Mouse (Mus musculus) limb, embryonic 14.5 days (tissue): Measurements from ENCODE around the gene Ankrd44. TPM values are rescaled to one million over a fixed set of nuclear protein-coding genes. Genes with fewer than 3 reads are reported as not detected.

ENCODE experiments used
- ATAC-seq: fragments of 200-750 bp; cut with Nextera tagmentation; 2 replicates; pipeline ENCODE4 v1.8.0; 2017; ENCODE audit warnings: low read depth, moderate number of reproducible peaks, moderate TSS enrichment; ENCODE audit not compliant: low FRiP score
- DNase-seq: peaks from one replicate; pipeline ENCODE4 v3.0.0-alpha.2; 2015; ENCODE audit warnings: low spot score
- H3K27ac ChIP-seq: fragments of 300-500 bp; sonication (generic); replicated peaks from 2 replicates; pipeline ENCODE4 v1.5.1; 2014; ENCODE audit warnings: low read depth, mild to moderate bottlenecking, low read length, moderate library complexity, mixed read lengths
- H3K27me3 ChIP-seq: fragments of 300-500 bp; sonication (generic); 2 replicates; pipeline ENCODE4 v1.6.1; 2014; ENCODE audit warnings: low read length, mixed read lengths; ENCODE audit not compliant: control insufficient read depth, insufficient read depth
- H3K36me3 ChIP-seq: fragments of 300-500 bp; sonication (generic); 2 replicates; pipeline ENCODE4 v1.6.1; 2014; ENCODE audit warnings: mild to moderate bottlenecking, low read length, moderate library complexity, mixed read lengths; ENCODE audit not compliant: control insufficient read depth, insufficient read depth
- H3K4me1 ChIP-seq: fragments of 300-500 bp; sonication (generic); 2 replicates; pipeline ENCODE4 v1.6.1; 2014; ENCODE audit warnings: antibody characterized with exemption, low read length, mixed read lengths; ENCODE audit not compliant: control insufficient read depth, insufficient read depth
- H3K4me2 ChIP-seq: fragments of 300-500 bp; sonication (generic); replicated peaks from 2 replicates; pipeline ENCODE4 v1.6.1; 2014; ENCODE audit warnings: low read depth, mild to moderate bottlenecking, low read length, moderate library complexity; ENCODE audit not compliant: severe bottlenecking
- H3K4me3 ChIP-seq: fragments of 300-500 bp; sonication (generic); replicated peaks from 2 replicates; pipeline ENCODE4 v1.5.1; 2014; ENCODE audit warnings: low read length
- H3K9ac ChIP-seq: fragments of 300-500 bp; sonication (generic); 2 replicates; pipeline ENCODE4 v1.6.1; 2014; ENCODE audit warnings: mild to moderate bottlenecking, low read depth, low read length, moderate library complexity; ENCODE audit not compliant: severe bottlenecking
- H3K9me3 ChIP-seq: fragments of 300-500 bp; sonication (generic); 2 replicates; pipeline ENCODE4 v1.6.1; 2016; ENCODE audit warnings: low read length; ENCODE audit not compliant: control insufficient read depth
- POLR2A ChIP-seq: fragments of 200-500 bp; IDR thresholded peaks from 2 replicates; pipeline ENCODE4 v1.8.0; 2012; ENCODE audit warnings: inconsistent platforms, mild to moderate bottlenecking, moderate library complexity, borderline replicate concordance; ENCODE audit not compliant: insufficient read depth, insufficient read length; ENCODE audit errors: extremely low read depth
- WGBS: fragments of 180-500 bp; shearing (Covaris S2); extraction: QIAGEN DNeasy Blood & Tissue Kit; methylation state at CpG from one replicate; pipeline ENCODE4 v1.1.7; 2014; 5-methylcytosine and 5-hydroxymethylcytosine counted together
- polyA plus RNA-seq, 2 experiments: library from polyadenylated mRNA; depleted of rRNA in 1 of 2; stranded (reverse) in 1 of 2; unstranded in 1 of 2; fragments of >200 nt; fragmentation: Nextera tagmentation in 1 of 2; extraction: Ambion mirVana in 1 of 2; gene quantifications; 2 replicates each; pipeline versions ENCODE4 v1.2.1 to v1.2.3; 2012 to 2014

The Ankrd44 gene
- polyA plus RNA-seq, 2 experiments = 23.5 to 38.8 TPM

DNA sequence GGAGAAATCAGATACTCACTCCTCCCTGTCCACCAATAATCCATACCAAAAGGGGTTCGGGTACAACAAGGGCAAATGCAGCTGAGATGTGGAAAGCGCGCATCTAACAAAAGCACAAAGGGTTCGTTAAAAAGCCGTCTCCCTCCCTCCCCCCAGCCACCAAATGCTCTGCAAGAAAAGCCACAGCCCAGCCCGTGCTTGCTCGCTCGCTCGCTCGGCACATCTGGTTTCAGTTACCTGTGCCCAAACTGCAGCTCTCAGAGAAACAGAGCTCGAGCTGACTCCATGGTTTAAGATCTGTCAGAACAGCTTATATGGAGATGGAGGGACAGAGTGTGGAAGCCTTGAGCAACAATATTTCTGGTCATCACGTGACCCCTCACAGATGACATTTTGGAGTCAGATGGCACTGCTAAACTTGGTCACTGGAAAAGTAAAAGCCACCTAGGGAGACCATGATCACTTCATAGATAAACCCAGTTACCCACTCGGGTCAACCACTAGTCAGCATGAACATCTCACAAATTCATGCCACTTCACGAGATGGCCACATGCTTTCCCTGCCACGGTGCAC lies 19.0 kb downstream of the Ankrd44 start:
- peak overlapping the region; percentile 50 for H3K9ac ChIP-seq
- peak overlapping the region; percentile 46 for H3K4me2 ChIP-seq
- H3K27ac ChIP-seq = peak overlapping the region; percentile 90
- TF ChIP-seq POLR2A = 0 out of 2 replicates have a peak, but pooled peaks have one; percentile 22
- peak; percentile 82 for ATAC-seq
- peak overlapping the region; percentile 24 for H3K4me3 ChIP-seq
- H3K4me1 ChIP-seq = peaks cover 53% of the 10 kb centered on the region
- H3K9me3 ChIP-seq = no peaks in the 10 kb centered on the region
- peak; percentile 77 for DNase-seq
- H3K36me3 ChIP-seq = no peaks in the 10 kb centered on the region
- H3K27me3 ChIP-seq = no peaks in the 10 kb centered on the region
- WGBS = 13% methylated on average over 15 of the region's 15 CpGs

DNA sequence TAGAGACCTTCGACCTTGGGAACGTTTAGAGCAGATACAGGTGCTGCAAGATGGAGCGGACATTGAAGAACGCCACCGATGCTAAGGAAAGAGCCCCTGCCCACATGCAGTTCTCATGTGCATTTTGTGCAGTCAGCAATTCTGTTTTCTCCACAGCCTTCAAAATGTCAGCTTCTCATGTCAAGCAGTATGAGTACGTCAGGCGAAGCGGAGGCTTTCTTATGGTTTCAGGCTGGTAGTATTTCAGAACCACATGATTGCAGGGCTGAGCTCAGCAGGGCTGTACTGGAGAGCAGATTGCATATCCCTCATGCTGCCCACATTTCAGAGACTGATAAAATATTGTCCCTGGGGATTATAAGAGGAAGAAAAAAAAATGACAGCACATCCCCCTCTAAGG lies 19.9 kb downstream of the Ankrd44 start:
- no peak for TF ChIP-seq POLR2A
- no peaks in the 10 kb centered on the region for H3K27me3 ChIP-seq
- 0 out of 2 replicates have a peak overlapping the region, but pooled peaks have one; percentile 50 for H3K9ac ChIP-seq
- 0 out of 2 replicates have a peak overlapping the region, but pooled peaks have one; percentile 11 for H3K4me3 ChIP-seq
- 51% methylated on average over 8 of the region's 8 CpGs for WGBS
- H3K4me1 ChIP-seq = peaks cover 47% of the 10 kb centered on the region
- no peaks in the 10 kb centered on the region for H3K36me3 ChIP-seq
- peak overlapping the region; percentile 90 for H3K27ac ChIP-seq
- ATAC-seq (no peak), DNase-seq (no peak)
- H3K9me3 ChIP-seq = no peaks in the 10 kb centered on the region
- H3K4me2 ChIP-seq = peak overlapping the region; percentile 46

DNA sequence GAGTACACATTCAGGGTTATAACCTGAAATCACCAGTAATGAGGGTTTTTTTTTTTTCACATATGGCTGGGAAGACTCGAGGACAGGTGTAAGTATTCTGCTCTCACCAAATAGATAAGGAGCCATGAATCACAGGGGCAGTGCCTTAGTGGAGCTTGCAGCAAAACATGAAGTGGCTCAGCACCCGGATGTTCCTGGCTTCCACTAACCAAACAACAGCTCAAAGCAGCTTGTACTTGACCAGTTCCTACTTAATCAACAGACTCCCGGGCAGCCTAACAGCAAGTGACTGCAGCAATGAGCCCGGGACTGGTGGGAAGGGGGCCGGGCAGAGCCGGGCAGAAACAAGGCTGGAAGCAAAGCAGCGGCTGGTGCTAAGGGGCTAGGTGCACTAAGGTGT lies 20.6 kb downstream of the Ankrd44 start:
- Histone ChIP-seq H3K9ac (no peak overlapping the region), H3K36me3 (no peaks in the 10 kb centered on the region), H3K4me3 (no peak overlapping the region), H3K9me3 (no peaks in the 10 kb centered on the region), H3K4me2 (no peak overlapping the region), H3K27ac (no peak overlapping the region), H3K27me3 (no peaks in the 10 kb centered on the region), H3K4me1 (peaks cover 51% of the 10 kb centered on the region)
- ATAC-seq = no peak
- TF ChIP-seq POLR2A = no peak
- 41% methylated on average over 7 of the region's 7 CpGs for WGBS
- no peak for DNase-seq

DNA sequence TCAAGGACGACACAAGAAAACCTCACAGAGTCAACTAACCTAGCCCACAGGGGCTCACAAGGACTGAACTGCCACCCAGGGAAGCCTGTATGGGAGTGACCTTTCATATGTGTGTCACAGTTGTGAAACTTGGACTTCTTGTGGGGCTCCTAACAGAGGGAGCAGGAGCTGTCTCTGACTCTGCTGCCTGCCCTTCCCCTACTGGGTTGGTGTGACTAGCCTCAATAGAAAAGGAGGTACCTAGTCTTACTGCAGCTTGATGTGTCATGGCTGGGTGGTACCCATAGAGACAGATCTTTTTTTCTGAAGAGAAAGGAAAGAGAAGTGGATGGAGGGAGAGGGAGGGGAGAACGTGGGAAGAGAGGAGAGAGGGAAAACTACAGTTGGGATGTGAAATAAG lies 22.0 kb downstream of the Ankrd44 start:
- H3K36me3 ChIP-seq = no peaks in the 10 kb centered on the region
- 85% methylated on average over 2 of the region's 2 CpGs for WGBS
- H3K4me2 ChIP-seq = no peak overlapping the region
- H3K9ac ChIP-seq = no peak overlapping the region
- H3K27me3 ChIP-seq = no peaks in the 10 kb centered on the region
- no peak overlapping the region for H3K27ac ChIP-seq
- ATAC-seq (no peak), DNase-seq (no peak)
- H3K9me3 ChIP-seq = no peaks in the 10 kb centered on the region
- no peak overlapping the region for H3K4me3 ChIP-seq
- no peak for TF ChIP-seq POLR2A
- peaks cover 39% of the 10 kb centered on the region for H3K4me1 ChIP-seq

DNA sequence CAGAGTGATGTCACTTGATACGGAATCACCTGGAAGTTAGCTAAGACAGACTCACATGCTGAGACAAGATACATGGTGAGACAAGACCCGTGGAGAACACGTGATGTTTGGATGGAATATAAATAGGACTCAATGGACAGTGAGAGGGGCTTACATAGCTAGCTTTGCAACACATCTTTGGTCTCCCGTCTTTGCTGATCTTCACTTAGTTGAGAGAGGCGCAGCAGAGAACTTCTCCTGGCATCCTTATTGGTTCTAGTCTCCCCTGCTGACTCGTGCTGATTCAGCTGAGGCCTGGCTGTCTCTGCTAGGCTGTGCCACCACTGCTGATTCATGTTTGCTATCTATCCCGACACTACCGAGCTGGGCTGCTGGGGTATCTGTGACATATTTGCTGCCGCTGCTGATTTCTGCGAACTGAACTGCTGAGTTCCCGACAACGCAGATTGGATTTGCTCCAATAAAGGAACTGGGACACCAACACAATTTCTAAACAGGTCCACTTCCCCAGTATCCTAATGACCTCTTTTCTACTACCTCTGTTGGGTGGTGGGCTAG lies 23.4 kb downstream of the Ankrd44 start:
- Histone ChIP-seq H3K9ac (no peak overlapping the region), H3K36me3 (no peaks in the 10 kb centered on the region), H3K27me3 (no peaks in the 10 kb centered on the region), H3K4me1 (peaks cover 48% of the 10 kb centered on the region), H3K4me3 (no peak overlapping the region), H3K27ac (no peak overlapping the region), H3K4me2 (no peak overlapping the region), H3K9me3 (no peaks in the 10 kb centered on the region)
- TF ChIP-seq POLR2A = no peak
- WGBS = 95% methylated on average over 12 of the region's 12 CpGs
- ATAC-seq (no peak), DNase-seq (no peak)

DNA sequence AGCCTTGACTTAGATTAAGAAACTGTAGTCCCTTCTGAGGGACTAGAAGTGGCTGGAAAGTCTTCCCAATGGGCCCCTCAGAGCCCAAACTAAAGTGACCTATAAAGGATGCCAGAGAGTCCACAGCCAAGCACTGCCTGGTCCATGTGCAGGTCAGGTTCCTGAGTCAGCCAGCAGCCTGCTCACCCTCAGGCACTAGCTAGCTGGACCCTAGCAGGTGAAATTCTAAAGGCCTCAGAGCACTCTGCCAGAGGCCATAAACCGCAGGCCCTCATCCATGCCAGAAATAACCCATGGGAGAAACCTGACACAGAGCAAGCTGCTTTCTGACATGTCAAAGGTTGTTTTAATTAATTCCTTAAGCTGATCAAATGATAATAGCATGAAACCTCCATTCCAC lies 25.1 kb downstream of the Ankrd44 start:
- H3K9ac ChIP-seq = no peak overlapping the region
- no peaks in the 10 kb centered on the region for H3K9me3 ChIP-seq
- H3K4me3 ChIP-seq = no peak overlapping the region
- H3K4me2 ChIP-seq = no peak overlapping the region
- H3K27ac ChIP-seq = no peak overlapping the region
- H3K4me1 ChIP-seq = peaks cover 46% of the 10 kb centered on the region
- H3K27me3 ChIP-seq = no peaks in the 10 kb centered on the region
- no peak for TF ChIP-seq POLR2A
- ATAC-seq (no peak), DNase-seq (no peak)
- H3K36me3 ChIP-seq = no peaks in the 10 kb centered on the region
- WGBS = 50% methylated on average over 1 of the region's 1 CpGs
